Mouse (Mus musculus) regulatory T cell (primary cell): ENCODE measurements around the gene Olfr50.

Experiments used
- in situ Hi-C: fragments of 300-600 bp; cut with MboI, MseI; formaldehyde crosslinking; loops from one replicate; pipeline ENCODE4 v1.15.1; 2025; ENCODE audit warnings: high pct_unique_total_duplicates

Olfr50 gene

GRCm38 (mm10) chr2:36790238-36790637 lies at the start of gene Olfr50:
Olfr50 (plus strand) TSS chr2:36790538.
- in situ Hi-C loops = no loop called here

DNA sequence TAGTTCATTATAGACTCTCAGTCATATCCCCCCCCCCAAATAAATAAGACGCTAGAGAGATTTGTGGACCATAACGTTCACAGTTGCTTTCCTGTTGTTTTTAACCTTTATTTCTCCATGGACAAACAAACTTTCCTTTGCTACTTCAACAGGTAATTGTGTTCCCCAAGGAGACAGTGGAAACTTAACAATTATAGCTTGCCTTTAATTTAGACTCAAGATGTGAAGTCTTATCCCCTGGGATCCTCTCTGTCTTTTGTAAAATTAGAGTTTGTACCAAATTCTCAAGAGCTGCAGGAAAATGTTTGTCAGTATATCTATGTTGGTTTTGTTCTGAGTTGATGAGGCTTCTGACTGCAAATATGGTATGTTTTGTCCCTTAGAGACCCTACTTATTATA lies 6.4 kb upstream of the Olfr50 start, which contains the start of gene Olfr348:
TSS of gene Olfr348 (plus strand) at position 301 of the 400 bp plus-strand sequence.
- in situ Hi-C loops = no loop called here

DNA sequence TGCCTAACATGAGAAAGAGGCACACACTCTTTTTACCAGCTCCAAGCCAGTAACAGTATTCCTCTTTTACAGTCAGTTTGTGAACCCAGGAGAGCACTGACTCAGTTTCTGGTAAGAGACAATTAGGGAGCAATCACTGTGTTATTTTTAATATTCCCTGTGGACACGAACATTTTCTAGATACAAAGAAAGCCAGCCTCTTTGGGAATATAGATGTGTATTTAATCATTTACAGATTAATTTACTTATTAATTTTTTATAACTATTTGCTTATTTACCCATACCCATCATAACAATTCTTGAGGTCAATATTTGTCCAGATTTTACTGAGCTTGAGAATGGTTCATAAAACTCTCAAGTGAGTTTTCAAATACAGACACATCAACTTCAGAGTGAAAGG lies 26.6 kb downstream of the Olfr50 start, which contains the start of gene Olfr3:
TSS of gene Olfr3 (minus strand) at position 101 of the 400 bp plus-strand sequence.
- in situ Hi-C loops = no loop called here

- in situ Hi-C loops = no loop called here
These were observed 55.7 kb downstream of the Olfr50 start, which contains the start of gene Olfr350 for GRCm38 (mm10) chr2:36846010-36846409. Olfr350 (plus strand) TSS chr2:36846310.
